Comparison of ENCODE assay signal across 16 mouse cellular contexts in genomic region chr5:53214801-53215200, GRCm38 (mm10). TPM values are rescaled to one million over a fixed set of nuclear protein-coding genes. Genes with fewer than 3 reads are reported as not detected.
DNase-seq lines count a peak whose midpoint lies in the region; ATAC-seq and TF ChIP-seq lines count a peak whose summit lies in the region.
"Had no signal": no experiment of that assay in that cellular context is flagged by ENCODE, and none has a peak within 500 bp of the region (broad histone marks: within the 10 kb centered on the region; RNA-seq: fewer than 3 reads in every experiment).

No protein-coding gene starts in this region.

- H3K4me1 ChIP-seq in hindbrain, postnatal 0 days (ENCODE audit: insufficient read depth, low read length), result 0 out of 2 replicates have a peak, but pooled peaks cover 6% of the 10 kb centered on the region

- no peak overlapping the region for H3K9ac ChIP-seq in hindbrain, postnatal 0 days (replicated peaks; ENCODE audit: low read length)

- 0% methylated on average over 1 of the region's 1 CpGs for WGBS in hindbrain, postnatal 0 days

- no peaks in the 10 kb centered on the region for H3K9me3 ChIP-seq in hindbrain, postnatal 0 days (ENCODE audit: low read length)
- H3K9me3 ChIP-seq: heart, embryonic 10.5 days had no signal

- H3K27me3 ChIP-seq in hindbrain, postnatal 0 days (ENCODE audit: insufficient read depth, low read length), result no peaks in the 10 kb centered on the region

- H3K36me3 ChIP-seq in hindbrain, postnatal 0 days (ENCODE audit: insufficient read depth, low read length), result no peaks in the 10 kb centered on the region
- H3K36me3 ChIP-seq: heart, embryonic 10.5 days had no signal

- no peak for DNase-seq in gastrocnemius, adult 2 months
- DNase-seq in gastrocnemius, adult 8-10 months (ENCODE audit: low spot score in 2 of 2), result no peak
- peak; percentile 20 for DNase-seq in right cerebral cortex, adult 18-20 months
- no peak for DNase-seq in right cerebral cortex, postnatal 10 days (ENCODE audit: low spot score in 2 of 2)
- no peak for DNase-seq in hindbrain, postnatal 0 days (ENCODE audit: low spot score)
- no peak for DNase-seq in urinary bladder, postnatal 36 days (ENCODE audit: low spot score in 2 of 2)
- DNase-seq in adrenal gland, adult (ENCODE audit: inconsistent age in 2 of 2, low spot score in 1 of 2), result no peak
- DNase-seq in lung, postnatal 4 days, result no peak
- DNase-seq: adrenal gland, postnatal 36 days; kidney, adult 11 months; liver; lung, postnatal 10 days; thymus, postnatal 36 days had no signal

- 0 out of 2 replicates have a peak, but pooled peaks have one; percentile 27 for ATAC-seq in hindbrain, postnatal 0 days
- ATAC-seq: Patski had no signal

- H3K27ac ChIP-seq in gastrocnemius, adult 2 months, result peak overlapping the region; percentile 93
- H3K27ac ChIP-seq in hindbrain, postnatal 0 days, result no peak overlapping the region

- peak overlapping the region; percentile 28; the same call in 1 of the 2 replicates for H3K4me3 ChIP-seq in gastrocnemius, adult 2 months
- H3K4me3 ChIP-seq in hindbrain, postnatal 0 days (ENCODE audit: low read length), result no peak overlapping the region

- intact Hi-C loops in gastrocnemius, adult 2 months (cut with DNase I), result loop anchor here (2.0 kb wide), 1 partner anchor 44 kb away; no protein-coding TSS in a partner anchor

- TF ChIP-seq CTCF in gastrocnemius, adult 2 months (IDR thresholded peaks at IDR 0.05), result no peak
- TF ChIP-seq CTCF in hindbrain, postnatal 0 days (IDR thresholded peaks at IDR 0.05; ENCODE audit: low read depth), result no peak

- H3K4me2 ChIP-seq in hindbrain, postnatal 0 days (ENCODE audit: low read depth, low read length), result peak overlapping the region; percentile 98; the same call in 1 of the 2 replicates

RNA-seq across cellular contexts. Expression of gene Sel1l3, which starts 1.1 kb away (rescaled TPM):
- 10 to 100 TPM; 59.8 to 69.4 TPM for total RNA-seq in gastrocnemius, adult 2 months (2021)
- total RNA-seq in gastrocnemius, adult 8-10 months (2022), result 10 to 100 TPM; 41.5 to 51.2 (median 49.4) TPM
- total RNA-seq in hindbrain, postnatal 0 days (2014; rRNA removed), result 19.1 and 22.4 TPM in 2 replicates
- polyA plus RNA-seq in hindbrain, postnatal 0 days (2015; fragmentation: Nextera tagmentation; extraction: Ambion mirVana), result 4.7 and 4.8 TPM in 2 replicates
- total RNA-seq: common myeloid progenitor, adult 5-6 weeks had no signal

RNA-seq across cellular contexts. Expression of gene Smim20, which starts 52.1 kb away (rescaled TPM):
- 10 to 100 TPM; 55.5 to 67.5 TPM for total RNA-seq in gastrocnemius, adult 2 months (2021)
- 10 to 100 TPM; 55.1 to 62.3 (median 58.3) TPM for total RNA-seq in gastrocnemius, adult 8-10 months (2022)
- total RNA-seq in hindbrain, postnatal 0 days (2014; rRNA removed), result 42.8 and 57.1 TPM in 2 replicates
- 88.3 and 94.8 TPM in 2 replicates for polyA plus RNA-seq in hindbrain, postnatal 0 days (2015; fragmentation: Nextera tagmentation; extraction: Ambion mirVana)
